Mouse (Mus musculus) small intestine, adult 2 months (tissue): ENCODE data around the gene Vps26c.

Experiments used
- CTCF ChIP-seq: fragments of 200-500 bp; IDR thresholded peaks from 2 replicates; pipeline ENCODE4 v1.5.1; 2012; ENCODE audit warnings: low read depth, mild to moderate bottlenecking, control low read depth, inconsistent platforms, low read length, moderate library complexity, mixed read lengths; ENCODE audit not compliant: insufficient replicate concordance, insufficient read length; ENCODE audit errors: extremely low read depth
- POLR2A ChIP-seq: fragments of 200-500 bp; IDR thresholded peaks from 2 replicates; pipeline ENCODE4 v1.6.1; 2012; ENCODE audit warnings: low read depth, mild to moderate bottlenecking, control low read depth, inconsistent platforms, low read length, moderate library complexity

DNA sequence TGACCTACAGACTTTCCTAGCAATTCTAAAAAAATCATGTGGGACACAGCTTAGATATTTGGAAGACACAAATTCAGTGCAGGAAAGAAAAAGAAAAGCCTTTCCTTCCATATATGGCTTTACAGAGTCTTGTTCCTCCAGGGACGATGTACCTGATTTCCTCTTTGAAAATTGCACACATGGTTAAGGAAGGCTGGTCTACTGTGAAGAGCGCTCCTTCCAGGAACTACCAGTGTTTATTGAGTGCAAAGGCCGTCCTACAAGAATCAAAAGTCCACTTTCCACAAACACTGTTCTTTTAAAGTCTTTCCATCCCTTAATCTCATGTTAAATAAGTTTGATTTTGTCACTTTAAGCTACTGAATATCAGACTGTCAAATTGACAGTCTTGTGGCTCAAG, 916 bp upstream of the Vps26c start:
- TF ChIP-seq POLR2A (no peak), CTCF (no peak)
